Mouse (Mus musculus) liver, postnatal 0 days (tissue): ENCODE measurements around the gene Poc5. TPM values are rescaled to one million over a fixed set of nuclear protein-coding genes. Genes with fewer than 3 reads are reported as not detected.
A peak's percentile ranks its signal among the peaks of the same experiment; 100 is the strongest.

Experiments used
- ATAC-seq: fragments of 200-750 bp; cut with Nextera tagmentation; 2 replicates; pipeline ENCODE4 v1.8.0; 2017; ENCODE audit warnings: mild to moderate bottlenecking, moderate library complexity
- DNase-seq: peaks from one replicate; pipeline ENCODE4 v3.0.0-alpha.2; 2016
- H3K27ac ChIP-seq: fragments of 300-500 bp; sonication (generic); 2 replicates; pipeline ENCODE4 v1.5.1; 2014; ENCODE audit warnings: antibody characterized with exemption, moderate library complexity, mild to moderate bottlenecking, low read depth
- H3K27me3 ChIP-seq: fragments of 300-500 bp; sonication (generic); 2 replicates; pipeline ENCODE4 v1.6.1; 2014; ENCODE audit warnings: low read length, control low read depth, mixed read lengths; ENCODE audit not compliant: insufficient read depth
- H3K36me3 ChIP-seq: fragments of 300-500 bp; sonication (generic); replicated peaks from 2 replicates; pipeline ENCODE4 v1.6.1; 2014; ENCODE audit warnings: mild to moderate bottlenecking, control low read depth, low read length, moderate library complexity, mixed read lengths; ENCODE audit not compliant: insufficient read depth
- H3K4me1 ChIP-seq: fragments of 300-500 bp; sonication (generic); 2 replicates; pipeline ENCODE4 v1.6.1; 2014; ENCODE audit warnings: antibody characterized with exemption, mild to moderate bottlenecking, control low read depth; ENCODE audit not compliant: insufficient read depth
- H3K4me2 ChIP-seq: fragments of 300-500 bp; sonication (generic); 2 replicates; pipeline ENCODE4 v1.6.1; 2014; ENCODE audit warnings: low read depth, mild to moderate bottlenecking, low read length, moderate library complexity, mixed read lengths
- H3K4me3 ChIP-seq: fragments of 300-500 bp; sonication (generic); 2 replicates; pipeline ENCODE4 v1.5.1; 2014; ENCODE audit warnings: low read depth, low read length
- H3K9ac ChIP-seq: fragments of 300-500 bp; sonication (generic); replicated peaks from 2 replicates; pipeline ENCODE4 v1.6.1; 2014; ENCODE audit warnings: mild to moderate bottlenecking, moderate library complexity
- H3K9me3 ChIP-seq: fragments of 300-500 bp; sonication (generic); 2 replicates; pipeline ENCODE4 v1.6.1; 2016; ENCODE audit warnings: mild to moderate bottlenecking, control low read depth, low read length, mixed read lengths
- CTCF ChIP-seq: sonication (generic); IDR thresholded peaks from 2 replicates; pipeline ENCODE4 v1.5.1; 2016; ENCODE audit warnings: antibody characterized with exemption, low read depth
- EP300 ChIP-seq: IDR thresholded peaks from 2 replicates; pipeline ENCODE4 v1.6.1; 2016; ENCODE audit warnings: antibody characterized with exemption, low read depth, mild to moderate bottlenecking
- WGBS: fragments of 180-500 bp; shearing (Covaris S2); extraction: QIAGEN DNeasy Blood & Tissue Kit; methylation state at CpG from one replicate; pipeline ENCODE4 v1.1.7; 2014; ENCODE audit not compliant: insufficient replicate concordance; 5-methylcytosine and 5-hydroxymethylcytosine counted together
- polyA plus RNA-seq: library from polyadenylated mRNA; unstranded; fragments of >200 nt; fragmentation: Nextera tagmentation; extraction: Ambion mirVana; gene quantifications from 2 replicates; pipeline ENCODE4 v1.2.1, GENCODE M21; 2015

Gene Poc5
- 3.7 and 4.2 TPM in 2 replicates for polyA plus RNA-seq

- no peaks in the 10 kb centered on the region for H3K9me3 ChIP-seq
- peak within 1 kb of the TSS; percentile 83 for H3K4me2 ChIP-seq
- no peaks in the 10 kb centered on the region for H3K27me3 ChIP-seq
- H3K27ac ChIP-seq = peak within 1 kb of the TSS; percentile 66
- ATAC-seq (peak; percentile 100), DNase-seq (peak; percentile 98)
- TF ChIP-seq EP300 = peak; percentile 93
- TF ChIP-seq CTCF = no peak
- H3K9ac ChIP-seq = peak within 1 kb of the TSS; percentile 80
- peaks cover 7% of the 10 kb centered on the region; the same call in 1 of the 2 replicates for H3K4me1 ChIP-seq
- peaks cover 31% of the 10 kb centered on the region for H3K36me3 ChIP-seq
- under 1% methylated on average over 44 of the region's 44 CpGs for WGBS
- H3K4me3 ChIP-seq = peak within 1 kb of the TSS; percentile 79
Measured at GRCm38 (mm10) chr13:96388042-96388888, at the start of gene Poc5. Poc5 (plus strand) TSS chr13:96388294.

- no peak overlapping the region for H3K4me3 ChIP-seq
- ATAC-seq (no peak), DNase-seq (no peak)
- no peak overlapping the region for H3K9ac ChIP-seq
- 65% methylated on average over 3 of the region's 3 CpGs for WGBS
- no peak for TF ChIP-seq CTCF
- H3K36me3 ChIP-seq = no peaks in the 10 kb centered on the region
- no peaks in the 10 kb centered on the region for H3K4me1 ChIP-seq
- no peaks in the 10 kb centered on the region for H3K9me3 ChIP-seq
- H3K27ac ChIP-seq = no peak overlapping the region
- H3K4me2 ChIP-seq = no peak overlapping the region
- H3K27me3 ChIP-seq = peaks cover 3% of the 10 kb centered on the region; the same call in 1 of the 2 replicates
Measured at GRCm38 (mm10) chr13:96341461-96341860, 46.6 kb upstream of the Poc5 start.

GRCm38 (mm10) chr13:96344778-96345177 is 43.3 kb upstream of the Poc5 start:
- TF ChIP-seq CTCF (no peak), EP300 (no peak)
- H3K4me2 ChIP-seq = no peak overlapping the region
- H3K9ac ChIP-seq = no peak overlapping the region
- DNase-seq = no peak
- H3K4me3 ChIP-seq = no peak overlapping the region
- no peak overlapping the region for H3K27ac ChIP-seq
- ATAC-seq = no peak
- H3K4me1 ChIP-seq = no peaks in the 10 kb centered on the region
- no peaks in the 10 kb centered on the region for H3K9me3 ChIP-seq
- H3K36me3 ChIP-seq = no peaks in the 10 kb centered on the region
- H3K27me3 ChIP-seq = no peaks in the 10 kb centered on the region
- WGBS = 73% methylated on average over 6 of the region's 6 CpGs

GRCm38 (mm10) chr13:96346581-96346980 is 41.5 kb upstream of the Poc5 start:
- Histone ChIP-seq H3K4me1 (no peaks in the 10 kb centered on the region), H3K4me2 (no peak overlapping the region), H3K27me3 (no peaks in the 10 kb centered on the region), H3K9ac (no peak overlapping the region), H3K27ac (no peak overlapping the region), H3K9me3 (no peaks in the 10 kb centered on the region), H3K36me3 (no peaks in the 10 kb centered on the region), H3K4me3 (no peak overlapping the region)
- 53% methylated on average over 3 of the region's 3 CpGs for WGBS
- no peak for DNase-seq
- ATAC-seq = no peak
- TF ChIP-seq EP300 = no peak
- TF ChIP-seq CTCF = no peak

GRCm38 (mm10) chr13:96350207-96350606 is 37.9 kb upstream of the Poc5 start:
- no peak for DNase-seq
- 86% methylated on average over 6 of the region's 6 CpGs for WGBS
- Histone ChIP-seq H3K9me3 (no peaks in the 10 kb centered on the region), H3K36me3 (no peaks in the 10 kb centered on the region), H3K27ac (no peak overlapping the region), H3K9ac (no peak overlapping the region), H3K4me3 (no peak overlapping the region), H3K27me3 (no peaks in the 10 kb centered on the region), H3K4me1 (no peaks in the 10 kb centered on the region), H3K4me2 (no peak overlapping the region)
- TF ChIP-seq CTCF = no peak
- TF ChIP-seq EP300 = no peak
- ATAC-seq = no peak

- 75% methylated on average over 12 of the region's 12 CpGs for WGBS
- no peaks in the 10 kb centered on the region for H3K9me3 ChIP-seq
Measured at GRCm38 (mm10) chr13:96351264-96351663, 36.8 kb upstream of the Poc5 start.

More at GRCm38 (mm10) chr13:96351264-96351663, 36.8 kb upstream of the Poc5 start:
- Histone ChIP-seq H3K4me1 (no peaks in the 10 kb centered on the region), H3K36me3 (no peaks in the 10 kb centered on the region), H3K27ac (no peak overlapping the region), H3K9ac (no peak overlapping the region), H3K27me3 (no peaks in the 10 kb centered on the region), H3K4me2 (no peak overlapping the region), H3K4me3 (no peak overlapping the region)
- TF ChIP-seq CTCF = no peak
- TF ChIP-seq EP300 = no peak
- DNase-seq (no peak), ATAC-seq (no peak)
